ENCODE assay signal across 12 mouse cellular contexts in genomic region chr2:118536111-118536510, GRCm38 (mm10). TPM values are rescaled to one million over a fixed set of nuclear protein-coding genes. Genes with fewer than 3 reads are reported as not detected.
DNase-seq lines count a peak whose midpoint lies in the region; ATAC-seq and TF ChIP-seq lines count a peak whose summit lies in the region.
"Had no signal": no experiment of that assay in that cellular context is flagged by ENCODE, and none has a peak within 500 bp of the region (broad histone marks: within the 10 kb centered on the region; RNA-seq: fewer than 3 reads in every experiment).

No protein-coding gene starts in this region.

- H3K27me3 ChIP-seq in cerebellum, adult 2 months (ENCODE audit: control insufficient read depth, insufficient read depth, low read length) = no peaks in the 10 kb centered on the region
- H3K27me3 ChIP-seq in hindbrain, embryonic 10.5 days (ENCODE audit: insufficient read depth, poor library complexity, severe bottlenecking) = no peaks in the 10 kb centered on the region
- no peaks in the 10 kb centered on the region for H3K27me3 ChIP-seq in hindbrain, embryonic 13.5 days
- no peaks in the 10 kb centered on the region for H3K27me3 ChIP-seq in embryonic facial prominence, embryonic 10.5 days (replicated peaks; ENCODE audit: low read depth, poor library complexity, severe bottlenecking)
- no peaks in the 10 kb centered on the region for H3K27me3 ChIP-seq in limb, embryonic 10.5 days (ENCODE audit: low read depth, poor library complexity, severe bottlenecking)

- TF ChIP-seq POLR2A in cerebellum, adult 2 months (IDR thresholded peaks at IDR 0.05; ENCODE audit: borderline replicate concordance, insufficient read depth, low read length) = no peak

- H3K9me3 ChIP-seq in hindbrain, embryonic 10.5 days = no peaks in the 10 kb centered on the region
- no peaks in the 10 kb centered on the region for H3K9me3 ChIP-seq in hindbrain, embryonic 13.5 days
- H3K9me3 ChIP-seq in embryonic facial prominence, embryonic 10.5 days = no peaks in the 10 kb centered on the region
- no peaks in the 10 kb centered on the region for H3K9me3 ChIP-seq in limb, embryonic 10.5 days (replicated peaks)

- no peak overlapping the region for H3K9ac ChIP-seq in hindbrain, embryonic 13.5 days

- H3K36me3 ChIP-seq in hindbrain, embryonic 10.5 days = peaks cover 50% of the 10 kb centered on the region
- H3K36me3 ChIP-seq in hindbrain, embryonic 13.5 days = peaks cover 4% of the 10 kb centered on the region; the same call in 1 of the 2 replicates
- peaks cover 50% of the 10 kb centered on the region for H3K36me3 ChIP-seq in embryonic facial prominence, embryonic 10.5 days (replicated peaks)
- H3K36me3 ChIP-seq in limb, embryonic 10.5 days = peaks cover 44% of the 10 kb centered on the region

- H3K4me2 ChIP-seq in hindbrain, embryonic 13.5 days = no peak overlapping the region

- H3K27ac ChIP-seq in cerebellum, adult 2 months (ENCODE audit: insufficient read depth, low read length) = no peak overlapping the region
- peak overlapping the region; percentile 71 for H3K27ac ChIP-seq in hindbrain, embryonic 10.5 days
- no peak overlapping the region for H3K27ac ChIP-seq in hindbrain, embryonic 13.5 days
- 0 out of 2 replicates have a peak overlapping the region, but pooled peaks have one; percentile 21 for H3K27ac ChIP-seq in embryonic facial prominence, embryonic 10.5 days (replicated peaks)
- peak overlapping the region; percentile 64; the same call in 1 of the 2 replicates for H3K27ac ChIP-seq in limb, embryonic 10.5 days

- WGBS in cerebellum, adult 2 months = 22% methylated on average over 6 of the region's 6 CpGs
- WGBS in hindbrain, embryonic 10.5 days = 82% methylated on average over 6 of the region's 6 CpGs
- WGBS in hindbrain, embryonic 13.5 days = 88% methylated on average over 6 of the region's 6 CpGs
- 79% methylated on average over 6 of the region's 6 CpGs for WGBS in embryonic facial prominence, embryonic 10.5 days
- WGBS in limb, embryonic 10.5 days = 87% methylated on average over 6 of the region's 6 CpGs

- H3K4me3 ChIP-seq in cerebellum, adult 2 months (replicated peaks; ENCODE audit: insufficient read depth, low read depth, low read length) = no peak overlapping the region
- H3K4me3 ChIP-seq in hindbrain, embryonic 10.5 days = no peak overlapping the region
- no peak overlapping the region for H3K4me3 ChIP-seq in hindbrain, embryonic 13.5 days
- H3K4me3 ChIP-seq in embryonic facial prominence, embryonic 10.5 days = no peak overlapping the region
- no peak overlapping the region for H3K4me3 ChIP-seq in limb, embryonic 10.5 days
- H3K4me3 ChIP-seq: erythroblast, embryonic 14.5 days had no signal

- peak; percentile 37 to 53 for DNase-seq in cerebellum, adult 2 months
- DNase-seq in cerebellum, adult 8-10 months = no peak
- no peak for DNase-seq in hindbrain, embryonic 10.5 days (ENCODE audit: low spot score)
- DNase-seq in embryonic facial prominence, embryonic 10.5 days (ENCODE audit: low spot score) = no peak
- DNase-seq in limb, embryonic 10.5 days (ENCODE audit: low spot score) = no peak
- no peak for DNase-seq in frontal cortex, postnatal 14 days (ENCODE audit: low spot score in 2 of 2)
- no peak for DNase-seq in thymus, postnatal 0 days (ENCODE audit: low spot score)
- DNase-seq: B cell, adult 2 months; cerebellum, adult 11 months; thymus, postnatal 14 days had no signal

- no peak for ATAC-seq in hindbrain, embryonic 13.5 days (ENCODE audit: low FRiP score)

- H3K4me1 ChIP-seq in cerebellum, adult 2 months (ENCODE audit: control insufficient read depth, insufficient read depth, low read length) = peaks cover 26% of the 10 kb centered on the region
- H3K4me1 ChIP-seq in hindbrain, embryonic 10.5 days (replicated peaks) = peaks cover 67% of the 10 kb centered on the region
- peaks cover 54% of the 10 kb centered on the region for H3K4me1 ChIP-seq in hindbrain, embryonic 13.5 days (replicated peaks)
- H3K4me1 ChIP-seq in embryonic facial prominence, embryonic 10.5 days = peaks cover 76% of the 10 kb centered on the region
- peaks cover 68% of the 10 kb centered on the region for H3K4me1 ChIP-seq in limb, embryonic 10.5 days

- no peak for TF ChIP-seq CTCF in cerebellum, adult 2 months (IDR thresholded peaks at IDR 0.05; ENCODE audit: borderline replicate concordance, insufficient read depth, low read depth, low read length)

RNA-seq across cellular contexts. Expression of gene Bmf, which starts 13.4 kb away (rescaled TPM):
- 8.6 and 9.2 TPM in 2 replicates for polyA plus RNA-seq in cerebellum, adult 2 months (2012; rRNA removed)
- 4.8 and 4.9 TPM in 2 replicates for polyA plus RNA-seq in hindbrain, embryonic 10.5 days (2016; fragmentation: Nextera tagmentation; extraction: Ambion mirVana)
- 4.7 and 5.3 TPM in 2 replicates for polyA plus RNA-seq in hindbrain, embryonic 13.5 days (2015; fragmentation: Nextera tagmentation; extraction: Ambion mirVana)
- polyA plus RNA-seq in embryonic facial prominence, embryonic 10.5 days (2016; fragmentation: Nextera tagmentation; extraction: Ambion mirVana) = 5.6 and 6.0 TPM in 2 replicates
- polyA plus RNA-seq in limb, embryonic 10.5 days (2016; fragmentation: Nextera tagmentation; extraction: Ambion mirVana) = 4.2 and 5.5 TPM in 2 replicates
- polyA plus RNA-seq in thymus, postnatal 0 days (2015; fragmentation: Nextera tagmentation; extraction: Ambion mirVana) = 10.0 and 10.6 TPM in 2 replicates

RNA-seq across cellular contexts. Expression of gene Srp14, which starts 56.6 kb away (rescaled TPM):
- polyA plus RNA-seq in cerebellum, adult 2 months (2012; rRNA removed) = 219 and 221 TPM in 2 replicates
- polyA plus RNA-seq in hindbrain, embryonic 10.5 days (2016; fragmentation: Nextera tagmentation; extraction: Ambion mirVana) = 281 and 316 TPM in 2 replicates
- 362 and 376 TPM in 2 replicates for polyA plus RNA-seq in hindbrain, embryonic 13.5 days (2015; fragmentation: Nextera tagmentation; extraction: Ambion mirVana)
- polyA plus RNA-seq in embryonic facial prominence, embryonic 10.5 days (2016; fragmentation: Nextera tagmentation; extraction: Ambion mirVana) = 234 and 245 TPM in 2 replicates
- polyA plus RNA-seq in limb, embryonic 10.5 days (2016; fragmentation: Nextera tagmentation; extraction: Ambion mirVana) = 227 and 232 TPM in 2 replicates
- 372 and 403 TPM in 2 replicates for polyA plus RNA-seq in thymus, postnatal 0 days (2015; fragmentation: Nextera tagmentation; extraction: Ambion mirVana)

Comparison
In these comparisons a context has a peak if more than half of its experiments do, and no peak if none do; other contexts are left out.
1. DNase-seq: peak in cerebellum, adult 2 months (2 of 2); none in cerebellum, adult 8-10 months (single experiment), hindbrain, embryonic 10.5 days (single experiment), embryonic facial prominence, embryonic 10.5 days (single experiment), limb, embryonic 10.5 days (single experiment), frontal cortex, postnatal 14 days (0 of 2) and thymus, postnatal 0 days (single experiment).
2. H3K27ac ChIP-seq: peak in hindbrain, embryonic 10.5 days (single experiment), embryonic facial prominence, embryonic 10.5 days (single experiment) and limb, embryonic 10.5 days (single experiment); none in cerebellum, adult 2 months (single experiment) and hindbrain, embryonic 13.5 days (single experiment).